Mouse (Mus musculus): Measurements from ENCODE around the gene Abr. TPM values are rescaled to one million over a fixed set of nuclear protein-coding genes. Genes with fewer than 3 reads are reported as not detected.

Gene Abr
- total RNA-seq, 2 experiments from 2014 or later, result 413 to 418 TPM

DNA sequence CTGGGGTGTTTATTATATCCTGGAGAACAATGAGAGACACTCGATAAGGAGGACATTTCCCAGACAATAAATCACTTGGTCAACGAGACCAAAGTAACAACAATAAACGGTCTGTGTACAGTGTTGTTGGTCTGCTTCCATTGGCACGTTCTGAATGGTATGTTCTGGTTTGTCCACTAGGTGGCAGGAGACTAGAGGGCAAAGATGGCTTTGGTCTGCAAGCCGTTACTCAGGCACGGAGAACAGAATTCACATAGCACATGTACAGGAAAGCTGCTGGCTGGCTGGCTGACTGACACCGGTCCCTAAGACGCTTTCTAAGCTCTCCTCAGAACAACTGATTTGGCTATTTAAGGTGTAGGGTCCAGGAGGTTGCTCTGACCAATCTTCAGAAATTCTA, 97.2 kb downstream of the Abr start:
- peak; percentile 68 to 69 for DNase-seq (ENCODE audit: low spot score in 2 of 2)

DNA sequence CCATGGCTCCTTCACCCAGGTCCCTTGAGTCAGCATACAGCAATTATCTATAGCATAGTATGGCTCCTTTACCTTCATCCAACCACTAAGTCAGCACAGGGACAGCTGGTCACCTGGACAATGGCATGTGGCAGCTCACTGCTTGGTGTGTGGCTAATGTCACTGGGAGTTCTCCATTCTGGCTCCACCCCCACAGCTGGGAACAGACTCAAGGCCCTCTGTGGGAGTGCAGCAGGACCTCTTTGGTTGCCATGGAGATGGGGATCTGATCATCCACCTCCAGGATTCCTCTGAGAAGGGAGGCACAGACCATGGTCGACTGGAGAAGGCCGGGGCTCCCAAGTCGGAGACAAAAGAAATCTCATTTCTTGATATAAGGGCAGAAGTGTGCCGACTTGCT, 98.8 kb downstream of the Abr start:
- DNase-seq (ENCODE audit: low spot score in 2 of 2), result peak; percentile 57 to 78

DNA sequence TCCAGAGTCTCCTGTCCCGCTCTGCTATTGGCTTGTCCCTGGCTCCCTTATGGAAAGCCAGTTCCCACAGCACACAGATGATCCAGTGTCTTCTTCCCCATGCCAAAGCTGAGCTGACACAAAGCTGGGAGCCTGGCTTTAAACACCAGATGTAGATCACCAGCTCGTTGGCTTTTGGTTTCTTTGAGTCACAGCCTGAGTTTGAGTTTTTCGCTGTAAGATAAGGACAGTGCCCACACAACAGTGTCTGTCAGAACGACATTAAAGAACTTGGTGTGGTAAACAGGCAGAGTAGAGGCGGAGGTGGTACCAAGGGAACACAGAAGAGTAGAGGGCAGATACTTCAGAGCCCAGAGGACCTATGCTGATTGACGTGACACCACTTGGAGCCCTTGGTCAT, 101.2 kb downstream of the Abr start:
- no peak for DNase-seq (ENCODE audit: low spot score in 2 of 2)

DNA sequence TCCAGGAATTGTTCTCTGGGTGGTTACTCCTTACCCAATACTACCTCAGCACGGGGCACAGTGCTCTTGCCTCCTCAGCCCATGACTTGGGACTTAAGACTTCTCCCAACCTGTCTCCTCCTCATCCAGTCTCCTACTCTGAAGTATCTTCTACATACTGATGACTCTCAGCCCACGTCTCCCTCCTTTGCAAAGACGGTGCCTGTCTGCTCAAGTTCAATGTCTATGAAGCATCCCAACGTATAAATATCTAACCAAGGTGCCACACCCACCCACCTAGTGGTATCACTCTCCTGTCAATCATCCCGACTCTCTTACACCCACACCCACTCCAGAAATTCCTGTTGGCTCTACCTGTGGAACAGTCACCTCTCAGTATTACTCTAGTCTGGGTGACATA, 103.5 kb downstream of the Abr start:
- DNase-seq (ENCODE audit: low spot score in 2 of 2), result no peak

DNA sequence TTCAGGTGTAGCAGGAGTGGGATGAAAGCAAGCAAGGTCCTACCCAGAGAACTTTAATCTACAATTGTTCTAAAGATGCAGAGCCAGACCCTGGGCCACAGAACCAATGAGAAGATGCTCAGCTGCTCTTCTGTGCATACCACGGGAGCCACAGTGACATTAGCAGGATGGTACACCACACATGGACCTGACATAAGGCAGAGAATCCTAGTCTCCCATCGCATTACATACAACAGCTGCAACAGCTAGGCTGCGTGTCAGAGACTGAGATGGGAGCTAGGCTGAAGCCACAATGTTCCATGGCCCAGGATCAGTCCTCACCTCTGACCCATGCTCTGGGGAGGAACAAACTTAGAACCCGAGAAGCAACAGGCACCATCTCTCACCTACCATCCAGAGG, 104.0 kb downstream of the Abr start:
- DNase-seq (ENCODE audit: low spot score in 2 of 2), result no peak

DNA sequence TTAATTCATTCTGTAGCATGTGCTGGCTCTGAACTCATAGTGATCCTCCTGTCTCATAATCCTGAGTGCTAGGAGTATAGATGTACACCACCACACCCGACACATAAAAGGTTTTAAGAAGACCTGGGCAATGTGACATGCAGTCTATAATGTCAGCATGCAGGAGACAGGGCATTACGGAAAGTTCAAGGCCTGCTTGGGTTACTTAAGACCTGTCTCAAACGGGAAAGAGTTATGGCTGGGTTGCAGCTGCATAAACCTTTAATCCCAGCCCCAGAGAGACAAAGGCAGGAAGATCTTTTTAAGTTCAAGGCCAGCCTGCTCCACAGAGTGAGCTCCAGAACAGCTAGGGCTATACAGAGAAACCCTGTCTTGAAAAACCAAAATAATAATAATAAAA, 105.2 kb downstream of the Abr start:
- no peak for DNase-seq (ENCODE audit: low spot score in 2 of 2)

DNA sequence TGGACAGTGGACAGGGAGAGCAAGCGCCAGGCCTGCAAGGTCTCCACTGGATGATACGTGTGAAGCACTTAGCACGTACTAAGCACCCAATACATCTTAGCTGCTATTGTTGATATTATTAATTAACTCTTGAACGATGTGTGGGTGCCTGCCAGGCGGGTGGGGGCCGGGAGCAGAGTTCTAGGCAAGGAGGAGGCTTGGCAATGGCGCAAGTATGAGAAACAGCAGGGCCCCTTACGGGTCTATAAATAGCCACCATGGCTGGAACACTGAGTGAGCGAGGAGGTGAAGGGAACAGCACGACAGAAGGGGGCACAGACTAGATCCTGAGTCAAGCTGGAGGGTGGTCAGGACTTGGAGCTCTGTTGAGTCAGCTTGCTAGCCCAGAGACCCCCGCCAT, 107.0 kb downstream of the Abr start:
- DNase-seq (ENCODE audit: low spot score in 2 of 2), result no peak

DNA sequence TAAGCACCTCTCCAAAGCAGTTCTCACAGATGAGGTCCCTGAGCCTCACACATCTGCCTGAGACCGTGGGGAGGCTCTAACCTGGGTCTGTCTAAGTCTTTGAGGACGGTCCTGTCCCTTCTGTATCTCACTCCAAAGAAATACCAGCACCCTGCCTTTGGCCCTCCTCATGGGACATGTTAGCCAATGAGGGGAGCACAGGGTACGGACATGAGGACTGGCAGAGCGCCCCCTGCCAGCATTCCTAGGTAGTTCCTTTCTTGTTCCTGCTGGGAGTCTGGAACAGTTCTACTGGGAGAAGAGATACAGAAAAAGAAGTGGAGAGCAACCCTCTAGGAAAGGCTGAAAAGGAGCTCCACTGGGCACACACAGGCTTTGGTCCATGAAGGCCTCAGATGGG, 111.1 kb downstream of the Abr start:
- DNase-seq (ENCODE audit: low spot score in 2 of 2), result no peak

DNA sequence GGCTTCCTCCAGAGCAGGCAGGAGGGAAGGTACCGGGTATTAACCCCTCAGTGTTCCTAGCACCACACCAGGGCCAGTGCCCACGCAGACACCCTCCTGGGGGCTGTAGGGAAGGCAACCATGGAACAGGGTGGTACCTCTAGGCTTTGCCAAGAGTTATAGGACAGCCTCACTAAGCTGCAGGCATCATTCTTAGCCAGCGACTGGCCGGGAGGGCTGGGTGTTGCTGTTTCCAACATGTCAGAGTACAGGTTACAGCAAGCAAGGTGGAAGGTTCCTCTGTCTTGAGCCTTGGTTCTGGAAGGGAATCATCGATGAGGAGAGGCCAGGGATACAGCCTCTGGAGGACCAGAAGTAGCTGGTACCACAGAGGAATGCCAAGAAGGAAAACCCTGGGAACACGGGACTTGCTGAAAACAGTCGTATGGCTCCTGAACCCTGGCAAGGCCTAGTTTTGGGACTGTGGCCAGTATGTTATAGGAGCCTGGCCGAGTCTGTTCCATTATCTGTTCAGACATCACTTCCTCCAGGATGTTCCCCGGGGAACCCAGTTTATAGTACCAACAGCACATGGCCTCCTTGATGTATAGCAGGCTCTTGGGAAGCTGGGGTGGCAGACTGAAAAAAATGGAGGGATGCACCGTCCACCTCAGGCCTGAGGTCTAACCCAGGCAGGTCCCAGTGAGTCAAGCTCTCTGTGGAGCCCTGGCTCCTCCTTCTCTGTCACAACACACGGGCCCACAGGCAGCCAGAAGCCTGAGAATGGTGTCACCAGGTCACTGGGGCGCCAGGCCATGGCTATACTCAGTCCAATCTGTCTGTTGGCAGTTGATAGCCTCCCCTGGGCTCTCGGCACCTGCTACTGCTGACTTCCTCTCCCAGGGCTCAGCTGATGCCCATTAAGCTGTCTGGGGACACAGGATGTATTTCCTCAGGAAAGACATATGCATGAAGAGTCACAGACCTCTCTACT, 112.1 kb downstream of the Abr start:
- DNase-seq (ENCODE audit: low spot score in 2 of 2), result no peak

DNA sequence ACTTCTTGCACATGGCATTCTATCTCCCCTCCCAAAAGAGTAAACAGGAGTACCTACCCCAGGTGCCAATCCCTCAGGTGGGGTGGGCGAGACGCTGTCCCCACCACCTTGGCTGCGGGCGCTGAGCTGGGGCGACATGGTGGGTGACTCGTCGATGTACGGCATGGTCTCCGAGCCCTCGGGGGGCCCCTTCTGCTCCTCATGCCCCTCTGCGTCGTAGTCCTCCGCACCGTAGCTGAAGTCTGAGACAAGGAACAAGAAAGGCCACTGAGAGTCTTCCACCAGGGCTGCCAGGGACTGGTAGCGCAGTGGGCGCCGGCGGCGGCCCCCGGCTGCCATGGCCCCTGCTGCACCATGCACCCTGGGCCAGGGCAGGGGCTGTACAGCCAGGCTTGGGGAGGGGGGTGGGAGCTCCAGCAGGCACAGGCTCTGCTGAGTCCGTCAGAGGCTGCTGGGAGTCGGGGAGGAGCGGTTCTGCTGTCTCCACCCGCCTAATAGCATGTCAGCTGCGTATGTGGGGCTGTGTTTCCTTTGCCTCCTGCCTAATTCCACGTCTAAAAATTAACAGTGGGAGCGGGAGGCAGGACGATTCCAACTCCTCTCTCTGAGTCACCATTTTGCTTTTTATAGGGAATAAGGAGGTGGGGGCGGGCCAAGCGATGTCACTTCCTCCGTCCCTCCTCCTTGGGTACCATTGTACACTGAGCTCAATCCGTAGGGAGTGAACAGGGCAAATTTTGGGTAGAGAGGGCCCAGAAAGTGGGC, 113.1 kb downstream of the Abr start:
- peak; percentile 69 to 79 for DNase-seq (ENCODE audit: low spot score in 2 of 2)

DNA sequence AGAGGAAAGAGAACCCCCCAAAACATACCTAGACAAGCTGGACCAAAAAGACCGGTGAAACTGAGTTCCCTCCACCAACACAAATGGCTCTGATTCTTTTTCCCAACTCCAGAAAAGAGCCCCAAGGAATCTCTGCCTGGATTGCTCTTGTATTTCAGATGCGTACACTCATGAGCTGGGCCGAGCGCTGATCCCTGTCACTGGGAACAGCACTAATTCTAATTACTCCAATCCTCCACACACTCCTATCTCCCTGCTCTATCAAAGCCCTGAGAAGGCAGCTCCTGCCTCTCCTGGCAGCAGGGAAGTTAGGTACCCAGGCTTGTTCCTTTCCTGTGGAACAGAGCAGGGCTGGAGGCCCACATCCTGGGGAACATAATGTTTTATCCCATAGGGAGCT, 114.0 kb downstream of the Abr start:
- DNase-seq (ENCODE audit: low spot score in 2 of 2), result no peak

DNA sequence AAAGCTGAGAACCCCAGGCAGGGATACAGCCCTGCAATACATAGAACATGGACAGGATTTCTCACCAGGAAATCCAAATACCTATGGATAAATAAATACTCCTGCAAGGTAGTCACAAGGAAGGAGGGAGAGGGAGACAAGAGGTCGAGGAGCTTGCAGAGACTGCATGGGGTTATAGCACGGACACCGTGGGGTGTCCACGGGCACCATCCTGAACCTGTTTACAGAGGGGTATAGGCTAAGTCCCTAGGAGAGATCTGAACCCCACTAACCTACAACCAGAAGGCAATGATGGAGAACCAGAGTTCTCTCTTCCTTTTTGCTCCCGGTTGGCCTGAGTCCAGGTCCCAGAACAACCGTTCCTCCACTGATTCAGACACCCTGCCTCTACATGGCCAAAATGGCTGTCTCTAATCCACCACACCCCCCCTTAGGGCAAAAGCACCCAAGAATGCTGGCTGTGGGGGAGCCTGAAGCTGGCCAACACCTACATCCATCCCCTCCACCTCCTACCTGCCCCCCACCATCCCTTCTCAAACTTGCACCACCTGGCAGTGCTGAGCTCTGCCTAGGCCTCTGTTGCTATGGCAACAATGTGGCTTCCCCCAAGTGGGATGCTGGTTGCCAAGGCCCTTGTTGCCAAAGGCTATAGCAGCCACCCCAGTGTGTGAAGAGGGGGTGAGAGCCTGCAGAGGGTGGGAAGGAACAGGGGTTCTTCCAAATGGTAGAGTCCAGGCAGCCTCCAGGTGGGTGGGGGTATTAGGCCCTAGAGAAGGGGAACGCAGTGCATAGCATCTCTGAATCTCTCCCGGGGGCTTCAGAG, 114.6 kb downstream of the Abr start:
- DNase-seq (ENCODE audit: low spot score in 2 of 2), result peak; percentile 63 to 79

DNA sequence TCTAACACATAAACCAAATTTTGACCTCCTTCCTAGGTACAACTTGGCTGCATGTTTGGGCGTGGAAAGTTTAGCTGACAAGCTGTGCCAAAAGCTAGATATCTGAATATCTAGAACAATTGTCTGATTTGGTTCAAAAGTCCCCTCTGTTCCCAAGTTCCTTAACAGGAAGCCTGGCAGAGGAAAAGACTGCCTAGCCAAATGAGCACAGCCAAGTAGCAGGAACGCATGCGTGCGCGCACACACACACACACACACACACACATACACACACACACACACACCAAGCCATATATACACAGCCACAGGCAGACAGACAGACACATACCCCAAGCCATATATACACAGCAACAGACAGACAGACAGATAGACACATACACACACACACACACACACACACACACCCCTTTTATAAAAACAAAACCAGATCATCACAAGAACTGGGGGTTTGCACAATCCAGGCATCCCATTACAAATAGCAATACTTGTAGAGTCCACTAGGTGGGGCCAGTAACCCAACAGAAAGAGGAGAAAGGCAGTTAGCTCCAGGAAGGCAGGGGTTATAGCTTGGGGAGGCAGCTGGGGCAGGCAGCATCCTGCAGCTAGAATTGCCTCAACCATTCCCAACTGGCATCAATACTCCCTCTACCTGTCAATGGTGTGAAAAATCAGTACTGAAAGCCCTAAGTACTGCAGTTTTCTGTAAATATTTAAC, 115.4 kb downstream of the Abr start:
- DNase-seq (ENCODE audit: low spot score in 2 of 2), result peak; percentile 73

DNA sequence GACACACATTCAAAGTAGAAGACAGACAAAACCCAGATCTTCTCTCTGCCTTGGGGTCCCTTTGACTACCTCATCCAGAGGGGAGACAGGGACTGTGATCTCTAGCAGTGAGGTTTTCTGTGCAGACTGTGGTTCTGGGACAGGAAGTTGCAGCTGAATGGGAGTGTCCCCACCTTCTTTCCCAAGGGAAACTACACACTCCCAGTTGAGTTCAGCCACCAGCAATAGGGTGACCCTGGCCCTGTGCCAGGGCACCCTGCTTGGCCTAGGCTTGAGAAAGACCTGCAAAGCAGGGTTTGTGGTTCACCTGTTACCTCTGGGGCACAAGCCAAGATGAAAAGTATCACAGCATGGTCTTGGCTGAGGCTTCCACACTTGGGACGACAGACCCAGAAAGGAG, 117.0 kb downstream of the Abr start:
- DNase-seq (ENCODE audit: low spot score in 2 of 2), result no peak

DNA sequence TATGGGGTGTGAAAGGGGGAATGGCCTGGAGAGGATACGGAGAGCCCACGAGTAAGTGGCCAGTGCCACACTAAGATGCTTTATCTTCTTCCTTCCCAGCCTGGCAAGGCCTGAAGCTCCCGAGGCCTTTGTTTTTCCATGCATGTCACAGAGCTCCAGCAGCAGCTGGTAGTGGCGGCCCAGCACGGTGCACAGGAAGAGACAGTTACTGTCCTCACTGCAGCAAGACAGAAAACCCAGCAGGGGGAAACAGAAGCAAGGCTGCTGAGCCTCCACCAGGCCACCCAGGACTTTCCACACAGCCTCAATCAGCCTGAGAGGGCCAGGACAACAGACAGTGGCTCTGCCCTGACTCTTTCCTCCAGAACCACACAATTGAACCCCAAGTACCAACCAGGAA, 118.1 kb downstream of the Abr start:
- DNase-seq (ENCODE audit: low spot score in 2 of 2), result no peak

DNA sequence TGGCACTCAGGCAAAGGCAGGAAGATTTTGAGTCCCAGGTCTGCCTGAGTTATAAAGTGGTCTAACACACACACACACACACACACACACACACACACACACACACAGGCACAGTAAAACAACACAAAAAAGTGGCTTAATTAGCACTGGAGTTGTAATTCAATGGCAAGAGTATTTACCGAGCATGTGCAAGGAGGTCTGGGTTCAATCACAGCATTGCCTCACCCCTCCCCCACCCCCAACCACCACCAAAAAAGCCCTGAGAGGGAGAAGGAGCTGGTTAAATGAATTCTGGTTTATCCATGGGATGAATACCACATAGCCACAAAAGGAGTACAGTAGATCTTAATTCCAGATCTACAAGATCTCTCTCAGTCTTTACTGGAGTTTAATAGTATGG, 122.1 kb downstream of the Abr start:
- no peak for DNase-seq (ENCODE audit: low spot score in 2 of 2)

DNA sequence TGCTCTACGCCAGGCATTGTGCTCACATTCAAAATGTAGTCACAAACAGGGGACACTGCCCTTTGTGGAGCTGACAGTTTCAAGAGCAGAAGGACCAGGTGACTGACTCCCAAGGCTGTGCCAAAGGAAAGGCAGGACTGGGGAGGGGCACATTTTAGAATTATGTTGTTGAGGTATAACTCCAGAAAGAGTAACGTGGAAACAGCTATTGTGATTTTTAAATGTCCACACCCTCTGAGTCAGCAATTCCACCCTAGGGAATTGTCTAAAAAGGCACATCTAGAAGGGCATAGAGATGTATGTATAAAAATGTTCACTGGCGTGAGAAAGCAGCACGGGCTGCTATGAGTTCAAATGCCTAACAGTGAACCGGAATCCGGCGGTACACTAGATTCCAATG, 122.5 kb downstream of the Abr start:
- no peak for DNase-seq (ENCODE audit: low spot score in 2 of 2)

DNA sequence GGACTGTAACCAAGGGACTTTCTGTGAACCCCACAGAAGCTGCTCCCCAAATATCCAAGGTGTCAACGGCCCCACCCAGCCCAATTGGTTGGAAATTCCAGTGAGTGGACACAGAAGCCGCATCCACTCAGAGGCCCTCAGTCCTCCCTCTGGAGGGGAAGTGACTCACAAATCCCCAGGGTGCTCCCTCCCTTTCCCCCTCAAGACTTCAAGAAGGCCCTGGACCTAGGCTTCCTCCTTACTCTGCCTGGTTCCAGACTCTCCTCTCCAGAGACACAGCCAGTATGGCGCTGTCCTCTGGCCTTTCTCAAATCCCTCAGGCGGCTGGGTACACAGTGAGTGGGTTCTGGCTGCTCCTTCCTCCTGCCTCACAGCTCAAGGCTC, 124.4 kb downstream of the Abr start:
- DNase-seq (ENCODE audit: low spot score in 2 of 2), result no peak

DNA sequence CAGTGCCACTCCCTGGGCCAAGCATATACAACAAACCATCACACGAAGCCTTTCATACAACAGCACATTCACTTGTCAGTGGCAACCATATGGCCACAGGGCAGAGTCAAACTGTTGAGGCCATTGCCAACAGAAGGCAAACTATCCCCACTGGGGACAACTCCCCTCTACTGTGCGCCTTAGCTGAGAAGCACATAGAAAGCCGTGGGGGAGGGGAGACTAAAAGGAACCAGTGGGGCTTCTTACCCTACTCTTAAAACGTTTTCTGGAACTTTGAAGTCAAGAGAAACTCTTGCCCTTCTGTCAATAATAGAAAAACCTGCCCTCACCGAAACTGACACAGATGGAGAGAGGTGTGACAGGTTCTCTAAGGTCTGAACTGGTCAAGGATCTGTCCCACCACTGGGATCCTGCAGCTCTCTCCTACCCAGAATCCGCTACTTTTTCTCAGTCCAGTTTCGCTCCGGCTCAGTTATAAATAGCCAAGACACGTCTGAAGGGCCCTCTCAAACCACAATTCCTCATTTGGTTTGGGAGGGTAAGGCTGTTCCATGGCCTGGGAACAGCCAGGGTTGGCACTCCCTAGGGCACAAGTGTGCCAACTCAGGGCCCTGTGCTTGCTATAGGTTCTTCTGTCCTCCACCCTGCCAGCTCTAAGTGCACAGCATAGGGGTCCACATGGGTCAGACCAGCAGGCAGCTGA, 124.9 kb downstream of the Abr start:
- DNase-seq (ENCODE audit: low spot score in 2 of 2), result no peak

DNA sequence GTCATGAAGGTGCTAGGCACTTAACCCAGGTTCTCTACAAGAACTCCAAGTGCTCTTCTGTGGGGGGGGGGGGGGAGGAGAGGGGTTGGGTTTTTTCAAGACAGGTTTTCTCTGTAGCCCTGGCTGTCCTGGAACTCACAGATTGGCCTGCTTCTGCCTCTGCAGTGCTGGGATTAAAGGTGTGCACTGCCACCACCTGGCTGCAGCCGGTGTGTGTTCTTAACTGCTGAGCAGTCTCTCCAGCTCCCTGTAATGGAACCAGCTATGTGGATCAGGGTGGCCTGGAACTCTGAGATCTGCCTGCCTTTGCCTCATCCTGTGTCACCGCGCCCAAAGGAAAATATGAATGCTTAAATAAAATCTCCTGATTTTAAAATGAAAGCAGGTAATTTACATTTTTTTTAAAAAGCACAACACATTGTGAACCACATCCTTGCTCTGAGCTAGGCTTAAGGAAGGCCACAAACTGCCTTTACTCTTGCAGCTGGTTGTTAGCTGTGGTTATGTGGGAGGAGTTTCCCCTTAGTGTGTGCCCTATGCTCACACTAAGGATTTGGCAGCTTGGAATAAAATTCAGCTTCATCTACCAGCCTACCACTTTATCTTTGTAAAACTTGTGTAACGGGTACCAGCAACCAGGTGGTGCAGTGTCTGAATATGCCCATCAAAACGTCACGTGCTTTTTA, 125.9 kb downstream of the Abr start:
- no peak for DNase-seq (ENCODE audit: low spot score in 2 of 2)

Data from left cerebral cortex, adult 18-20 months (tissue).